Mouse (Mus musculus) neutrophil, adult 5-6 weeks (primary cell): ENCODE data around the gene Cyfip2. TPM values are rescaled to one million over a fixed set of nuclear protein-coding genes. Genes with fewer than 3 reads are reported as not detected.

ENCODE experiments used
- ATAC-seq: fragments of 151-379, 151-347 bp; 2 replicates; pipeline ENCODE4 v1.8.0; 2017; ENCODE audit warnings: mild to moderate bottlenecking, moderate TSS enrichment; ENCODE audit not compliant: insufficient number of reproducible peaks, poor library complexity, low FRiP score, severe bottlenecking; ENCODE audit errors: extremely low read depth
- total RNA-seq: library from RNA; stranded (forward); fragments of 200-1000 nt; gene quantifications from 2 replicates; pipeline ENCODE4 v1.2.3, GENCODE M21; 2017

The Cyfip2 gene
- 113 and 121 TPM in 2 replicates for total RNA-seq

- ATAC-seq: peak; percentile 0; the same call in 1 of the 2 replicates
Observed at GRCm38 (mm10) chr11:46312523-46313035, at the start of gene Cyfip2. Cyfip2 (minus strand) TSS chr11:46312859.

- ATAC-seq: no peak
Observed at GRCm38 (mm10) chr11:46360991-46361665, 48.5 kb upstream of the Cyfip2 start.

GRCm38 (mm10) chr11:46358369-46358768 lies 45.7 kb upstream of the Cyfip2 start:
- no peak for ATAC-seq

- no peak for ATAC-seq
Observed at GRCm38 (mm10) chr11:46349681-46350410, 37.2 kb upstream of the Cyfip2 start.

GRCm38 (mm10) chr11:46348416-46348815 lies 35.8 kb upstream of the Cyfip2 start:
- ATAC-seq: no peak

- ATAC-seq: no peak
Observed at GRCm38 (mm10) chr11:46347756-46348155, 35.1 kb upstream of the Cyfip2 start.

- peak; percentile 93 for ATAC-seq
Observed at GRCm38 (mm10) chr11:46343886-46344546, 31.4 kb upstream of the Cyfip2 start.

GRCm38 (mm10) chr11:46341960-46342359 lies 29.3 kb upstream of the Cyfip2 start:
- no peak for ATAC-seq

GRCm38 (mm10) chr11:46336020-46336419 lies 23.4 kb upstream of the Cyfip2 start:
- ATAC-seq: no peak

- no peak for ATAC-seq
Observed at GRCm38 (mm10) chr11:46332217-46332616, 19.6 kb upstream of the Cyfip2 start.

GRCm38 (mm10) chr11:46326271-46327015 lies 13.8 kb upstream of the Cyfip2 start:
- peak; percentile 87 for ATAC-seq

GRCm38 (mm10) chr11:46321559-46321958 lies 8.9 kb upstream of the Cyfip2 start:
- ATAC-seq: no peak

GRCm38 (mm10) chr11:46314534-46314933 lies 1.9 kb upstream of the Cyfip2 start:
- ATAC-seq: peak; percentile 71

GRCm38 (mm10) chr11:46313851-46314250 lies 1.2 kb upstream of the Cyfip2 start:
- peak; percentile 51; the same call in 1 of the 2 replicates for ATAC-seq

GRCm38 (mm10) chr11:46311703-46312522 lies 746 bp downstream of the Cyfip2 start:
- ATAC-seq: peak; percentile 6

GRCm38 (mm10) chr11:46311181-46311702 lies 1.4 kb downstream of the Cyfip2 start:
- no peak for ATAC-seq

- no peak for ATAC-seq
Observed at GRCm38 (mm10) chr11:46310647-46311063, 2.0 kb downstream of the Cyfip2 start.
